Mouse (Mus musculus) stomach, postnatal 0 days (tissue): ENCODE results near the gene Spata18. TPM values are rescaled to one million over a fixed set of nuclear protein-coding genes. Genes with fewer than 3 reads are reported as not detected.

Experiments used
- ATAC-seq: fragments of 200-750 bp; cut with Nextera tagmentation; 2 replicates; pipeline ENCODE4 v1.8.0; 2017; ENCODE audit not compliant: low FRiP score, low TSS enrichment
- DNase-seq: peaks from one replicate; pipeline ENCODE4 v3.0.0-alpha.2; 2016; ENCODE audit warnings: low spot score
- H3K27ac ChIP-seq: fragments of 300-500 bp; sonication (generic); replicated peaks from 2 replicates; pipeline ENCODE4 v1.5.1; 2014; ENCODE audit warnings: mild to moderate bottlenecking, control low read depth
- H3K27me3 ChIP-seq: fragments of 300-500 bp; sonication (generic); 2 replicates; pipeline ENCODE4 v1.6.1; 2014; ENCODE audit warnings: low read length; ENCODE audit not compliant: control insufficient read depth, insufficient read depth
- H3K36me3 ChIP-seq: fragments of 300-500 bp; sonication (generic); 2 replicates; pipeline ENCODE4 v1.6.1; 2014; ENCODE audit warnings: low read length, mixed read lengths; ENCODE audit not compliant: control insufficient read depth, insufficient read depth
- H3K4me1 ChIP-seq: fragments of 300-500 bp; sonication (generic); replicated peaks from 2 replicates; pipeline ENCODE4 v1.6.1; 2014; ENCODE audit warnings: antibody characterized with exemption; ENCODE audit not compliant: control insufficient read depth, insufficient read depth
- H3K4me2 ChIP-seq: fragments of 300-500 bp; sonication (generic); replicated peaks from 2 replicates; pipeline ENCODE4 v1.6.1; 2014; ENCODE audit warnings: low read depth, mild to moderate bottlenecking, control low read depth, moderate library complexity
- H3K4me3 ChIP-seq: fragments of 300-500 bp; sonication (generic); 2 replicates; pipeline ENCODE4 v1.5.1; 2014; ENCODE audit warnings: low read depth, low read length, control low read depth
- H3K9ac ChIP-seq: fragments of 300-500 bp; sonication (generic); 2 replicates; pipeline ENCODE4 v1.6.1; 2014; ENCODE audit warnings: mild to moderate bottlenecking, low read length, control low read depth, mixed read lengths
- H3K9me3 ChIP-seq: fragments of 300-500 bp; sonication (generic); 2 replicates; pipeline ENCODE4 v1.6.1; 2016; ENCODE audit warnings: low read length; ENCODE audit not compliant: control insufficient read depth
- CTCF ChIP-seq: IDR thresholded peaks from 2 replicates; pipeline ENCODE4 v1.5.1; 2016; ENCODE audit warnings: antibody characterized with exemption, low read depth, mild to moderate bottlenecking, moderate library complexity
- EP300 ChIP-seq: optimal IDR thresholded peaks from 2 replicates; pipeline ENCODE3; 2016; ENCODE audit warnings: antibody characterized with exemption
- WGBS: fragments of 180-500 bp; shearing (Covaris S2); extraction: QIAGEN DNeasy Blood & Tissue Kit; methylation state at CpG from one replicate; pipeline ENCODE4 v1.1.7; 2014; 5-methylcytosine and 5-hydroxymethylcytosine counted together
- polyA plus RNA-seq: library from polyadenylated mRNA; unstranded; fragments of >200 nt; fragmentation: Nextera tagmentation; extraction: Ambion mirVana; gene quantifications from 2 replicates; pipeline ENCODE4 v1.2.1, GENCODE M21; 2015

Spata18 gene
- polyA plus RNA-seq, 1 experiment from 2014 or later: 0.19 TPM

GRCm38 (mm10) chr5:73615211-73615610 is 36.0 kb upstream of the Spata18 start:
- DNase-seq: no peak
- Histone ChIP-seq H3K9ac (no peak overlapping the region), H3K27me3 (no peaks in the 10 kb centered on the region), H3K4me3 (no peak overlapping the region), H3K27ac (no peak overlapping the region), H3K4me2 (no peak overlapping the region), H3K36me3 (no peaks in the 10 kb centered on the region), H3K9me3 (no peaks in the 10 kb centered on the region), H3K4me1 (no peaks in the 10 kb centered on the region)
- WGBS: 69% methylated on average over 7 of the region's 7 CpGs
- TF ChIP-seq EP300 (no peak), CTCF (no peak)
- no peak for ATAC-seq

GRCm38 (mm10) chr5:73618969-73619368 is 32.2 kb upstream of the Spata18 start:
- ATAC-seq (no peak), DNase-seq (no peak)
- Histone ChIP-seq H3K27me3 (no peaks in the 10 kb centered on the region), H3K4me2 (no peak overlapping the region), H3K9me3 (no peaks in the 10 kb centered on the region), H3K36me3 (no peaks in the 10 kb centered on the region), H3K9ac (no peak overlapping the region), H3K27ac (no peak overlapping the region), H3K4me3 (no peak overlapping the region), H3K4me1 (no peaks in the 10 kb centered on the region)
- WGBS: 67% methylated on average over 1 of the region's 1 CpGs
- no peak for TF ChIP-seq EP300
- TF ChIP-seq CTCF: no peak

- TF ChIP-seq CTCF (no peak), EP300 (no peak)
- H3K9ac ChIP-seq: no peak overlapping the region
- H3K4me2 ChIP-seq: no peak overlapping the region
- H3K4me1 ChIP-seq: no peaks in the 10 kb centered on the region
- DNase-seq (no peak), ATAC-seq (no peak)
- no peaks in the 10 kb centered on the region for H3K9me3 ChIP-seq
- no peaks in the 10 kb centered on the region for H3K36me3 ChIP-seq
- H3K27ac ChIP-seq: no peak overlapping the region
- H3K4me3 ChIP-seq: no peak overlapping the region
- H3K27me3 ChIP-seq: no peaks in the 10 kb centered on the region
- WGBS: 66% methylated on average over 1 of the region's 1 CpGs
Observed at GRCm38 (mm10) chr5:73625505-73625904, 25.7 kb upstream of the Spata18 start.

GRCm38 (mm10) chr5:73626842-73627241 is 24.3 kb upstream of the Spata18 start:
- Histone ChIP-seq H3K9me3 (no peaks in the 10 kb centered on the region), H3K9ac (no peak overlapping the region), H3K4me3 (no peak overlapping the region), H3K4me1 (no peaks in the 10 kb centered on the region), H3K4me2 (no peak overlapping the region), H3K27me3 (no peaks in the 10 kb centered on the region), H3K36me3 (no peaks in the 10 kb centered on the region), H3K27ac (no peak overlapping the region)
- no peak for TF ChIP-seq EP300
- TF ChIP-seq CTCF: no peak
- DNase-seq (no peak), ATAC-seq (no peak)
- 84% methylated on average over 7 of the region's 7 CpGs for WGBS

DNA sequence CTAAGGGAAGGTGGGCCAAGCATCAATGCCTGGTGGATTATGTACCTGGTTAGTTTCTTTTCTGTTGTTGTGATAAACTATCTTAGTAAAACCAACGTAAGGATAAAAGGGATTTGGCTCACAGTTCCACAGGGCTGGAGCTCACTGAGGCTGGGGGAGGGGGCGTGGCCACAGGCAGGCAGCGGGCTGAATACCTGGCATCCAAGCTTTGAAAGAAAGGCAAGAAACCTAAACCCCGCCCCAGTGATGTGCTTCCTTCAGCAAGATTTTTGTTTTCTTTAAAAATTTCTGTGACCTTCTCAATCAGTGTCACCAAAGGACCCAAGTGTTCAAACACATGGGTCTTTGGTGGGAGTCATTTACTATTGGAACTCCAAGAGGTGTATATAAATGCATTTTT is 23.6 kb upstream of the Spata18 start:
- Histone ChIP-seq H3K9ac (no peak overlapping the region), H3K9me3 (no peaks in the 10 kb centered on the region), H3K27ac (no peak overlapping the region), H3K4me1 (no peaks in the 10 kb centered on the region), H3K4me2 (no peak overlapping the region), H3K27me3 (no peaks in the 10 kb centered on the region), H3K36me3 (no peaks in the 10 kb centered on the region), H3K4me3 (no peak overlapping the region)
- ATAC-seq (no peak), DNase-seq (no peak)
- WGBS: 67% methylated on average over 4 of the region's 4 CpGs
- TF ChIP-seq EP300: no peak
- no peak for TF ChIP-seq CTCF

DNA sequence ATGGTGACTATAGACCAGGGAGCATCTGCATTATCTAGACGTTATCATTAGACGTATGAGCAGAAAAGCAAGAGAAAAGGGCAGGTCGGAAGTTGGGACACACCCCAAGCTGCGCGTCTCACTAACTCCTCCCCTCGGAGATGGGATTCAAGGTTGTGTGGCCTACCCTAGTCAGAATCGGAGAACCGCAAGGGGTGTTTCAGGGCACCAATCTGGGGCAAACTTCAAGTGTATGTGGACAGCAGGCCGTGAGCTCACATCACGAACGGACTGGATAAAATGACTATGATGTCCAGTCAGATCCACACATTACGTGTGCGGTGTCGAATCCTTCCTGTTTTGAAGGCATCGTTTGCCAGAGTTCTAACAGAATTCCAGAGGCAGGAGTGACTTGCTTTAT is 23.2 kb upstream of the Spata18 start:
- no peak for DNase-seq

More for the DNA sequence above, 23.2 kb upstream of the Spata18 start:
- Histone ChIP-seq H3K9ac (no peak overlapping the region), H3K4me1 (no peaks in the 10 kb centered on the region), H3K27me3 (no peaks in the 10 kb centered on the region), H3K27ac (no peak overlapping the region), H3K9me3 (no peaks in the 10 kb centered on the region), H3K36me3 (no peaks in the 10 kb centered on the region), H3K4me3 (no peak overlapping the region), H3K4me2 (no peak overlapping the region)
- 81% methylated on average over 15 of the region's 15 CpGs for WGBS
- TF ChIP-seq CTCF: no peak
- TF ChIP-seq EP300: no peak
- no peak for ATAC-seq
